Mouse (Mus musculus) urinary bladder, postnatal 36 days (tissue): Measurements from ENCODE around the gene Klf3.

Experiments
- DNase-seq, 2 experiments: peaks; one replicate each; pipeline ENCODE4 v3.0.0; 2022; ENCODE audit warnings: low spot score in 2 of 2, mixed read lengths in 1 of 2

Klf3 gene

DNA sequence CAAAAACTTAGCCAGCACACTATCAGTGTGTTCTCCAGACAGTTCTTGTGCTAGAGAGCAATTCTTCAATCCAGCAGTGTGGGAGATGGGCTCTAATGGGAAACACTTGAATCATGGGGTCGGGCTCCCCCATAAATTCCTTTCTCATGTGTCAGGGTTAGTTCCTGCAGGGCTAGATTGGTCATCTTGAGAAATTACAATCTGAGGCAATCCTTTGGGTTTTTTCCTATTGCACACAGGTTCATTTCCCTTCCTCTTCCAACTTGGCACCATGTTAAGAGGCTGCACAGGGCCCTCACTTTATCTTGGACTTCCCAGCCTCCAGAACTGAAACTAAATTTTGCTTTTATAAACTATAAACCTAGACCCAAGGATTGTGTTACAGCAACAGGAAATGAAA is 31.0 kb downstream of the Klf3 start:
- DNase-seq = no peak

DNA sequence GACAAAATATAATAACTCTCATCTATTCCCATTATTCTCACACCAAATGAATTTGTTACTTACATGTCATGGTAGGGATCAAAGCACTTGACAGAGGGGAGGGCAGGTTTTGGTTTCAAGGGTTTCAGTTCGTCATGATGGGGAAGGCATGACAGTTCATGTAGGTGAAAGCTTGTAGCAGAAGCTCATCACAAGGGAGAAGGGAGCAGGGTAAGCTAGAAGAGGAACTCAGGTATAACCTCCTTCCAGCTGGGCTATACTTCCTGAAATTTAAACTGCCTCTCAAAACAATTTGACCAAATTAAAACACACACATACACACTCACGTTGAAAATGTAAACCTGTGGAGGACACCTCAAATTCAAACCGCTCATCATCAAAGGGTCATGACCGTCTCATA is 32.1 kb downstream of the Klf3 start:
- DNase-seq = no peak

DNA sequence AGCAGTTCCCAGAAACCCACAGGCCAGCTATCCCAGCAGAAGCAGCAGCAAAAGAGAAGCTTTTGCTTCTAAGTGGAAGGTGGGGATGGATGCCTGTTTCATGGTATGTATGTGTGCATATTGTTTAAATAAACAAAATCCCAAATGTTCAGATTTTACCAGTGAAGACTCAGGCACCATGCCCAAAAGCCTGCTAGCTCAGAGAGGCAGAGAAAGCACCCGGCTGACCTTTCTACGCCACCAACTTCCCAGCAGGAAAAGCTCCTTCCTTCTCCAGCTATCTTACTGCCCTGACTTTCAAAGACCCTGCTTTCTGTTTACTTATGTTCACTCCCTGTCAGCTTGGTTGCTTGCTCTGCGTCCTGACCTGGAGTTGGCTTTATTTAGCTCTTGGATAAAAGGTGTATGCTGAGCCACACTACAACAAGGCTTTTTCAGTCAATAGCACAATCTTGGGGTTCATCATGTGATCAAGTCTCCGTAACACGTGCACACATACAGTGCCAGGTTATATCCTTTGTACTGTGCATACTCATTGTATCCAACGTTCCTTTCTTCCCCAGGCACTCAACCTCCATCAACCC is 35.9 kb downstream of the Klf3 start:
- no peak for DNase-seq

DNA sequence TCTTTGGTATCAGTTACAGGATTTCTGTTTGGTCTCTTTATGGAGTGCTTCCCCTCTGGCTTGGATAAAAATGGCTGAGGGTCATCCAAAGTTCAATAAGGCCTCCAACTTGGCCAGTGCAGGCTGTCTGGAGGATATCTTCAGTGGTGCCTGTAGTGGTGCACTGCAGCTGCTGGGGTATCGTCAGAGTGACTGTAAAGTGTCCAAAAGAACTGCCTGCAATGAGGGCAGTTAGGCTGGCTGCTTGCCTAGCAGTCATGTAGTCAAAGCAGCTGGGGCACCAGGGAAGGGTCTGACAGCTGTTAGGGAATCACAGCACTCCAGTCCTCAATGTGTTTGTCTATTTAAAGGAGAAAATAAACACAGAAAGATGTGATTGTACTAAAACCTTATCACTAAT is 36.9 kb downstream of the Klf3 start:
- DNase-seq = no peak

DNA sequence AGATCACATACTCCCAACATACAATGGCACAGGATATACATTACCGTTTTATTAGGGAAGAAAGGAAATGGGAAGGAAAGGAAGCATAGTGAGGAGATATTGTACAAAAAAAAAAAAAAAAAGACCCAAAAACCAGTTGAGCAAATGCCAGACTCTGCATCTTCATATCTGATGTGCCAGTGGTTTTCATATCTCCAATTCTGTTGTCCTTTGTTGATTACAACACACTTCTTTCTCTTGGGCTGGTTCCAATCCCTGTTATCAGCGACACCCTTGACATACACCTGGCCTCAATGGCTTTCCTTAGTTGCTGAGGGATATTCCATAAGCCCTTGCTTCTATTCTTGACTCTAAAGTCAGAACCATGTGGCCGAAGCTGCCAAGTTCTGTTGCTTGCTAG is 41.4 kb downstream of the Klf3 start:
- no peak for DNase-seq

DNA sequence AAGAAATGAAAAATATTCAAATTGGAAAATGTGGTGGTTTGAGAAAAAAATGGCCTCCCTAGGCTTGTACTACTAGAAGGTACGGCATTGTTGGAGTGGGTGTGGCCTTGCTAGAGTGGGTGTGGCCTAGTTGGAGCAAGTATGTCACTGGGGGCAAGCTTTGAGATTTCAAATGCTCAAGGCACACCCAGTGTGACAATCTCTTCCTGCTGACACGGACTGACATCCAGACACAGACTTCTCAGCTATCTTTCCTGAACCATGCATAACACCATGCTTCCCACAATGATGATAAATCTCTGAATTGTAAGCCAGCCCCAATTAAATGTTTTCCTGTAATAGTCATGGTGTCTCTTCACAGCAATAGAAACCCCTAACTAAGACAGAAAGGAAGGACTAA is 44.1 kb downstream of the Klf3 start:
- no peak for DNase-seq

DNA sequence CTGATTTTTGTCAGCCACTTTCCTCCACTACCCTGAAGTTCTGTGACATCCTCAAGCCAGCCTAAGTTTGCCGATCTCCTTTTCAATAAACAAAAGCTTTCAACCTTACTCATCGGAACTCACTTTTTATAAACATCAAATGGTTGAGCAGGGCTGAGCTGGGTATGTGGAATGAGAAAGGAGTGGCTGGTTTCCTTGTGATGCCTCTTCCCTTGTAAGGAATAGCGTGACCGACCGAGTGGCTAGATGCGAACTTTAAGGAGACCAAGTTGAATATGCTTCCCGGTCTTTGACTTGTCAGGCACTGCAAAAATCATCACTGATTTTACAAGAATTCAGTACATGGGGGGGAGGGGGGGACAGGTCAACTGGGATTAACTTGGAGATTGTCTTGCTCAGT is 46.7 kb downstream of the Klf3 start:
- no peak for DNase-seq

DNA sequence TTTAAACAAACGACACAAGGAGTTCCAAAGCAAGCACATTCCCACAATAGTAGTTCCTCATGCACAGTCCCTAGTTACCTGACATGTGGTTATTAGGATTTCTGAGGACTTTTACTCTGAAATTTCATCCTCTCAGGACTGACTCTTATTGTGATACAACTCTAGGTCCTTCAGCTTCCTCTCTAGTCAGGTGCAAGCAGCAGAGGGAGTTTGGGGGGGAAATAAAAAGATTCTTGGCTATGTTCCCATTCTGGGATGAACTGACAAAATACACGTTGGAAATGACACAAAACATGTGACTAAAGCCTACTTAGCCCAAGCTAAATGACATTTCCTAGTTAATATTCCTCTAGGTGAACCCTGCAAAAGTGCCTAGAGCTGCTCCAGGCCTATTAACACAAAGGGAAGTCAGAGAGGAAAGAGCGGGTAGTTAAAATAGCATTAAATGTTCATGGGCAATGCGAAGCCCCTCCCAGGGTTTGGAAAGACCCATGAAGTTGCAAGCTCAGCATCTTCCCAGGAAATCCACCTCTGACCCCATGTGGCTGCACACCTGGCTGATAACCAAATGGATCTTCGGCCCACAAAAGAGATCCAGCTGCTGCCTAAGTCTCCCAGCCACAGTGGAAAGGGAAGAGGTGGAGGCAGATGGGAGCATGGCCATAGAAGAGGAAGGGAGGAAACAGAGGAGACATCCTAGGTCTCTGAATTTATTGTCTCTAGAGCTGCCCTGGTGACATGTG is 49.6 kb downstream of the Klf3 start:
- no peak for DNase-seq

DNA sequence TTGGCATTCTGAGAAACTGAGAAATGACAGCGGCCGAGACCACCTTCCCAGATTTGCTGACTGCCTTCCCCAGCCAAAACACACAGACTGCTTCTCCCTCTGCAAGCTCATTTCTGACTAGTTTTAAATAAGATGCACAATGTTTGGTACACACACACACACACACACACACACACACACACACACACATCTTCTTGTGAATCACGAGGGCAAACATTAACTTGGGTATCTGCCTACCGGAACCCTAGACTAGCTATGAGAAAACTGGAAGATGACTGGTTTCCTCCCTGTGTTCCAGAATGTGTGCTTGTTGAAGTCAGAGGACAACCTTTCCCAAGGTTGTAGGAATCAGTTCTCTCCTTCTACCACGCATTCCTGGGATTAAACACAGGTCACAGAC is 50.2 kb downstream of the Klf3 start:
- DNase-seq = no peak

DNA sequence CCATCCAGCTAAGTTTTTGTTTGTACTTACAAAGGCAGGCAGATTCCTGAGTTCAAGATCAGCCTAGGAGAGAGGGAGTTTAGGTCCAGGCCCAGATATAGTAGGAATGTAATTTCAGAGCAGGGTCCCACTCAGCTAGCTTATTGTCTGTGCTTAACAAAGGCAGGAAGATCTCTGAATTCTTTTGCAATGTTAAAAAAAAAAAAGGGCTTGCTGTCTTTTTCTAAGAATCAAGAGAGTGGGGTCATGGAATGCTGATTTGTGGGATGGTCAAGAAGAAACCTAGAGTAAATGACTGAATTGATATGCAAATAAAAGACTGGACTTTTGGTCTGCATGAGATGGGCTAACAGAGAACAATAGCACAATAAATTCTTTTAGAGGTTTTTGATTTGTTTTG is 52.0 kb downstream of the Klf3 start:
- no peak for DNase-seq

DNA sequence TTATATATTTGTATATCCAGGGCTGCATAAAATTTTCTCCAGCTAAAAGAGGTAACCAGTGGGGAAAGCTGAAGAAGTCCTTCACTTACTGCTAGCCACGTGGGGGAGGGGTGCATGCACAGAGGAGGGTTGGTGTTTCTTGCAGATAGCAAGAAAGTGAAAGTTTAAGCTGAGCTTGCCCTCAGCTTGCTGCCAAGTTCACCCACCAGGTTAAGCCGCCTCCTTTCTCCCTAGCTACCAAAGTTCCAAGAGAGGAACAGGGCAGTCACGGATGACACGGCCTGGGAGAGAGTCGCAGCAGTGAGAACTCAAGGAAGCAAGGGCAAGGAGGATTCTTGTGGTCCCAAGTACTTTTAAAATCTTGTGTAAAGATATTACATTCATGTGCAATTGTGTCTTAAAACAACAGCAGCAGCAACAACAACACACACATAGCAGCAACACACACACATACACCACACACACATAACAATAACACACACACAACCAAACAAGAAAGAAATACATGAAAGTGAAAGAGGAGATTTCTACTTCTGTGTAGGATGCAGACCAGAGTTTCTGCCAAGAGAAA is 57.8 kb downstream of the Klf3 start:
- no peak for DNase-seq

DNA sequence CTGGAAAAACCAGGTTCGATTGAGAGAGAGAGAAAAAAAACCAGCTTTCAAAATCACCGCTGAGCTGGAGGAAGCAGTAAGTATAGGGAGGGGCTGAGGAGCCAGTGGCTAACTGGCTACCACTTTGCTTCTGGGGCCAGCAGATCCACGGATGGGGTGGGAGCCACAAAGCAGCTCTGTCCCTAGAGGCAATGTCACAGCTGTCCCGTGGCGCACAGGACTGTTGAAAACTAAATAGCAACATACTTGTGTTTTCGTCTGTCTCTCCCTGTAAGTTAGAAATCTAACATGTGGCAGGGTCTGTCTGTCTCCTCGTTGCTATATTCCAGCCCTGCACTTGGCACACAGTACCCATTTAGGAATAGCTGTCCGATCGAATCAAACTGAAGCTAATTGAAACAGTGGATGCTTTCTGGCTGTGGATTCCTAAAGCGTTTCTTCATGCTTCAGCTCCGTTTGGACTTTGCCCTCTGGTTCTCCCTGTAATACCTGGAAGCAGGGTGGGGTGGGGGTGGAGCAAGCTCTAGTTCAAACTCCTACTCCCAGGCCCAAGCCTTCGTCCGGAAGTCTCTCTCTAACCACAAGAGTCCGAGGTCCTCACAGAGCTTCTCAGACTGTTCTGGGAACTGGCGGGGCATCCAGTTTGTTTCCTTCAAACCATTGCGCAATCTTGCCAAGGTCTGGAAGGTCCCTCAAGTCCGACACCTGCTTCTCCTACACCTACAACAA is 58.4 kb downstream of the Klf3 start:
- peak; percentile 53 to 61 for DNase-seq

DNA sequence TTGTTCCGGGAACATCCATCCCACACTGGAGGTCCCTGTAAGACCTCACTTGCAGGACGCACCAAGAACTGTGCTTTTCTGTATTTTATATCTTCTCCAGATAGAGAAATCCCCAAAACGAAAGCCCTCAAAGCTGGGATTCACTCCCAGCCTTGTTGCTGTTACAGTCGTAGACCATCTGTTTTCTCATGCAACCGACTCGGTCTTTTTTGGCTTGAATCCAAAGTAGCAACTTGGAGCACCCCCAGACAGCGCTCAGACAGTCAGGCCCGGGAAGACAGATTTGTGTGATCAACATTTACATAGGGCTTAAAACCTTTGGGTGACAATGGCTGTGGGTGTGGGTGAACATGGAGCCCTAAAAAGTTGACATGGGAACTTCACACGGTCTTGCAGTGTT is 59.1 kb downstream of the Klf3 start:
- no peak for DNase-seq

DNA sequence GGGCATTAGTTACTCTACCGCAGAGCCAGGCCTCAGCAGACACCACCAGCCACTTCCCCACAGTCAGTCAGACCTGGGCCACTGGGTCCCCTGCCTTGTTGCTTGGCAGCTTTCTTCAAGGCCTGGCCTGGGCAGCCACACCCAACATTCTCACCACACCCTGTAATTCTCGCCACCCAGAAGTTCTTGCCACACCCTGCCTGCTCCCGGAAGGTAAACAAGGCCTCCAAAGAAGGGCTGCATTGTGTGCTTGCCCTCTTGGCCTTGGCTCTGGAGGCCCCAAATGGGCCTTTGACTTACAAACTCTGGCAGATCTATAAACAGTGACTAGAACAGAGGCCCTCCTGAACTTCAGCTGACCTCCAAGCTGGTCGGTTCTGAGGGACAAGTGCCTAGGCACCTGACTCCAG is 61.5 kb downstream of the Klf3 start:
- DNase-seq = peak; percentile 71 to 76

DNA sequence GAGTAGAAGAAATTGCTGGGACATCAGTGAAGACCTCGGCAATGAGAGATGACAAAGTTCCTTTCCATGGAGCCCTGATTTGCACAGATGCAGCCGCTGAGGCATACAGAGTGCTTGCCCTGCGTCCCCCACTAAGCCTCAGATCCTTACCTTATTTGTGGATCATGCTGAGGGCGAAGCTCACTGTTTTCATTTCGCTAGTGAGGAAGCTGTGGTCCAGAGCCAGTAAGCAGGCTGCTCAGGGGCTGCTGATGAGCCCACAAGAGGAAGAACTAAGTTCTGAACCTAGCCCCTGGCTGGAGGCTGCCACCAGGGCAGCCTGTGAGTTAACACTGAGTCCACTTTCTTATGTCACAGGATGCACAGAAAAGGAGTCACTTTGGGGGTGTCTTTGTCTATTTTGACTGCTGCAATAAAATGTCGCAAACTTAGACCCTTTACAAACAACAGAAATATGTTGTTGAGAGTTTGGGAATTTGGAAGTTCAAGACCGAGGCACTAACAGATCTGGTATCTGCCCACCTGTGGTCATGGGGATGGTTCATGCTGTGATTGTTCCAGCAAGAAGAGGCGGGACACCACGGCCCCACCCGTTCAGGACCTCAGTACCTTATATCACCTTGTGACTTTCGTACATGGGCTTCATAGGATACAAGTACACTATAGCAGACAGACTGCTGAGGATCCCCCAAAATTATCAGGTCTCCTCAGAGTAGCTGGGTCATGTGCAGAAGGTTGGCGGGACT is 62.2 kb downstream of the Klf3 start:
- DNase-seq = no peak

DNA sequence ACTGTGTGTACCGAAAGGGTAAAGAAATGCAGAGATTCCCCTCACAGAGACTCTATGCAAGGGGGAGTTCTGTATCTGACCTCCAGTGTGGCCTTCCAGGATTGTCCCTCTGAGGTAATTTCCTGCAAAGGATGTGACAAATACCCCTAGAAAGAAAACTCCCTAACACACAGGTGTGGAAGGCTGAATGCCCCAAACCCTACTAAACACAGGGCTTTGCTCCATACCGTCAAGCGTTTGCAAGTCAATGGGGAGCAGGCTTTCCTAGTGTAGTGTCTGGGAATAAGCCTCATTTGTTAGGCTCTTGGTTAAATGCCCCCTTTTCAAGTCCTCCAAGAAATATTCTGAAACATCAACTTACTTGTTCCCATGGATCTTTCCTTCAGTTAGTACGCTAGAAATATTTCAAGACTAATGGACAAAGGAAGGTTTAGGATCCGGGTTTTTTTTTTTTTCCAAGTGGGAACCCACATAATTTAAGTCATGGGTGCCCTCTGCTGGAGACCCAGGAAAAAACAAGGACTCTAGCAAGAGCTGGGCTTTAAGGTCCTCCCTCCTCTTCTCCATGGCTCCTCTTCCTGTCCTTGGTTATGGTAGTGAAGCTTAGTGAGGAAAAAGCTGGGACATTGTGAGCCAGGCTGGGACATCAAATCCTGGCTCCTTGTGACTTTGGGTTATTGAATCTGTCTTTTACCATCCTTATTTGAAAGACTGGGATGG is 63.3 kb downstream of the Klf3 start:
- peak; percentile 74 to 81 for DNase-seq

DNA sequence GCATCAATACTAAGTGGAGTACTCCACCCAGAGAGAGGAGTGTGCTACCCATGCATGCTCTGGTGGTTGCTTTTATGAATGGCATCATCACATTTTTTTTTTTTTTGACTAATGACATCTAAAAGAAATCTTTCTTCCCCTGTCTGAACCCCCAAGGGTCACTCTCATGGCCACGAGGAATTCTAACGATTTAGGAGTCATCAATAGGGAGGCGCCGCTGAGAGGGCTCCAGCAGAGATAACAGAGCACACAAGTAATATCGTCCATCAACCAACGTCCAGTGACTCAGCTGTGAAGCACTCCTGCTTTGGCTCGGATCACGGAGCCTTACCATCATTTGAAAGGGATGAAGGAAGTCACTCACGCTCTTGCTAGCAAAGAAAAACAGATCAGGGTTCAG is 63.9 kb downstream of the Klf3 start:
- no peak for DNase-seq

DNA sequence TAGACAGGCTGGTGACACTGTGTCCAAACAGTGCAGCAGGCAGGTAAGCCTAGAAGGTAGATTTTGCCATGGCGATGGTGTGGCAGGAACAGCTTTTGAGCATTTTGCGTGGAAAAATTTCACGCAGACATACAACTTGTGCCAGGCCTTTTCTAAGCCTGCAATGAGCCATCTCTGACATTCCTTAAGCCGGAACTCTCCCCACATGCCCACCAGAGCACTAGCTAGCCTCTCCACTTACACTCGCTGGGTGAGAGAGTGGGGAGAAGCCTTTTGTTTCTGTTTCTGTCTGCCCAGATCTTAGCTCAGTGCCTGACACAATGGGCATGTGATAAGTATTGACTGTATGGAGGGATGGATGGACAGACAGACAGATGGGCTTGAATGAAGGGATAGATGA is 64.4 kb downstream of the Klf3 start:
- no peak for DNase-seq

DNA sequence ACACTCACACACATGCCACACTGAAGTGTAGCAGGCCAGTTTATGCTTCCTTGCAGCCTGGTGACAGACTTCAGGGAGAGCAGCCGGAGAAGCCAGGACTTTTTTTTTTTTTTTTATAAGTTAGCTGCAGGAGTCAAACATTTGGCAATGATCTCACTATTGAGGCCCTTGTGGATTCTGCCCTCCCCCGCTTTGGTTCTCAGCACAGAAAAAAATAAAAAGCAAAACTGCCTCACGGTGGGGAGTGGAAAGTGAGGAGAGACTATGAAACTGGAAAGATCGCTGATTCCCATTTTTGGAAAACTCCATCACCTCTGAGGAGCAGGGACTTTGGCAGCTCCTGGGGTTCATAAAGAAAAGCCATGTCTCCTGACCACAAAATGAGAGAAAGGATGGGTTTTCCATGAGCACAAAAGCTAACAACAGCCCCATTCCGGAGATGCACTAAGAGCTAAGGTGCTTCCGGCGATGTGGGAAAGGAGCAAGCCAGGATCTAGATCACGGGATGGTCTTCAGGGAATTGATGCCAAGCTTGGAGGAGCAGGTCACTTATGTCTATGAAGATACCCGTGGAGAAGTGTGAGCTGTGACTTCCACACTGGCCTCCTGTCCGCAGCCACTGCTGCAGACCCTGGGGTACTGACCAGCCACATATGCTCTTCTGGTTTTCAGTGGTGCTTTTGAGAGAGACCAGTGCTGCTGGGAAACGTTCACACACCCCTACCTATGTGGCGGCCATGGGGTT is 73.1 kb downstream of the Klf3 start:
- DNase-seq = no peak

DNA sequence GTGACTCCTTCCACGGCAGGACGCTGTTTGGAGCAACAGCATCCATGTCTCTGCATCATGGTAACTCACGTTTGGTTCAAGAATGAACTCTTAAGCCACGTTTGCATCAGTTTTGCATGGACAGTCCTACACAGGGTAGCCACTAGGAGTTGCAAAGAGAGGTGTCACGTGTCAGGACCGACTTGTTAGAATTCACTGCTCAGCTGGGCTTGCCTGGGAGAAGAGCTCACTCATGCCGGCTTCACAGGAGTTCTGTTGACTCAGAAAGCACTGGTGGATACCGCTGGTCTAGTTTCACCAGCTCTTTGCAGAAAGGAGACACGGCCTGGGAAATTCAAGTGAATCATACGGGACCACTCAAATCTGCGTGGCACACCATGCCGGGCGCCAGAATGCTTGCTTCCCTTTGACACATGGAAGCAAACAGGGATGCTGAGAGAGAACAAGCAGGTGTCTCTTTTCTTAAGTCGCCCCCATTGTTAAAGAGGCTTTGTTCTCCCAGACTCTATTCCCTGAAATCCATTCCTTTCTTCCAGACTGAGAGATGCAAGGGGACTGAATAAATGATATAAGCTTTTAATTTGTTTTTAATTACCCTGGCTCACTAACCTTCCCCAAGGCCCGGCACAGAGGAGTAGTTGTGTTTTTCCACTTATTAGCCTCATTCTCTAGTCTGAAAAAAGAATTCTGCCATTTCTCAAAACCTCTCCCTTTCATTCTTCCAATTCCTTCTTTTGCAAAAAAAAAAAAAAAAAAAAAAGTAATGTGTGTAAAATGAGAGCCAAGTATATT is 74.2 kb downstream of the Klf3 start:
- DNase-seq = no peak
